Mouse (Mus musculus): ENCODE data around the gene Piwil4.

Gene Piwil4

GRCm38 (mm10) chr9:14668382-14668781 lies 72.2 kb downstream of the Piwil4 start:
- DNase-seq (ENCODE audit: low spot score): no peak

DNA sequence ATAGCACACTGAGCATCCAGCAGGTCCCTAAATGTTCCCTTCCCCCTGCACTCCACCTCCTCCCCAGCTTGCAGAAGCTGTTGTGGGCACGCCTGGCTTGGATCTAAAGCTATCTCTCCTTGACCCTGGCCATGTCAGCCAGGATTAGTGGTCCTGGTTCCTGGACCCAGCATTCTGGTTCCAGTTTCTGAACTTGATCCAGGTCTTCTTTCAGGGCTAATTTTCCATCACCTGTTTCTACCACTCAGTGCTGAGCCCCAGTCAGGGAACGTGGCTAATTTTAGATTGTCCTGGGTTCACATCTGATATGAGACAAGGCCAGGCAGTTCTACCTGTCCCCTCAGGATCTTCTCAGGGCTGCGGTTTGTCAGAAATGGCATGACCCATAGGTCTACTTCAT lies 74.5 kb downstream of the Piwil4 start:
- no peak for DNase-seq (ENCODE audit: low spot score)

GRCm38 (mm10) chr9:14663591-14663990 lies 76.9 kb downstream of the Piwil4 start:
- DNase-seq (ENCODE audit: low spot score): no peak

GRCm38 (mm10) chr9:14662876-14663275 lies 77.7 kb downstream of the Piwil4 start:
- DNase-seq (ENCODE audit: low spot score): no peak

DNA sequence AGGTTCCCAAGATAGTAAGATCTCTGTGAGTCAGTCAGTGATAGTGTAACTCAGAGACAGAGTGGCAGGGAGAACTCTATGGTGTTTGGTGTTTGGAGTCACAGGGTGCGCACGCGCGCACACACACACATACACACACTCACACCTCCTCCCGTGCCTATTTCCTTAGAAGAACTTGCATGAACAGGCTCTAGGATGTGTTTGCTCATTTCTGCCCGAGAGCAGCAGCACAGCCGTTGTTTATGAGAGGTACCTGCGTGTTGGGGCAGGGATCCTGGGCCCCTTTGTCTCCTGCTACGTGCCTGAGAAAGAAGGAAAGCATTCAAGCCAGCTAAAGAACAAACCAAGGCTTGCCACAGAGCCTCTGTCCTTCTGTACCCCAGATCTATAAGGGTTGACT lies 78.4 kb downstream of the Piwil4 start:
- DNase-seq (ENCODE audit: low spot score): no peak

DNA sequence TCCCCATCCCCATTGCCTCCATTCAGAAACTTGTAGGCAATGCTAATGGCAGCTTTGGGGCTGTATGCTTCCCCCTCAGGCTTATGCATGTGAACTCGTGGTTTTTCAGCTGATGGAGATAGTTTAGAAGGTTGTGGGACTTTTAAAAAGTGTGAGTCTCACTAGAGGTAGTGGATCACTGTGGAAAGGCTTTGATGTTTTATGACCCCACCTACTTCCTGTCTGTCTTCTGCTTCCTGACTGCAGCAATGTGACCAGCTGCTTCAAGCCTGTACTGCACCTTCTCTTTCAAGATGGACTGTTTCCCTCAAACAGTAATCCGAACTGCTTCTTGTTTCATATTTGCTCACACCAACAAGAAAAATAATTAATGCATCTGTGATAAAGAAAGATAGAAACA lies 82.6 kb downstream of the Piwil4 start:
- DNase-seq (ENCODE audit: low spot score): peak; percentile 6

GRCm38 (mm10) chr9:14654010-14654409 lies 86.5 kb downstream of the Piwil4 start:
- no peak for DNase-seq (ENCODE audit: low spot score)

GRCm38 (mm10) chr9:14652761-14653160 lies 87.8 kb downstream of the Piwil4 start:
- DNase-seq (ENCODE audit: low spot score): no peak

- no peak for DNase-seq (ENCODE audit: low spot score)
These were observed 92.7 kb downstream of the Piwil4 start for GRCm38 (mm10) chr9:14647849-14648248.

- DNase-seq (ENCODE audit: low spot score): no peak
These were observed 93.9 kb downstream of the Piwil4 start for GRCm38 (mm10) chr9:14646641-14647040.

Measured in T-cell, adult 2 months (primary cell).